Mouse (Mus musculus) embryonic facial prominence, embryonic 13.5 days (tissue): ENCODE data around the gene March2. TPM values are rescaled to one million over a fixed set of nuclear protein-coding genes. Genes with fewer than 3 reads are reported as not detected.

Source experiments
- ATAC-seq: fragments of 200-750 bp; cut with Nextera tagmentation; 2 replicates; pipeline ENCODE4 v1.8.0; 2017; ENCODE audit warnings: low read depth; ENCODE audit not compliant: insufficient number of reproducible peaks, insufficient read depth, low FRiP score, low TSS enrichment
- H3K27ac ChIP-seq: fragments of 300-500 bp; sonication (generic); 2 replicates; pipeline ENCODE4 v1.5.1; 2015; ENCODE audit warnings: moderate library complexity, mild to moderate bottlenecking, inconsistent platforms
- H3K27me3 ChIP-seq: fragments of 300-500 bp; sonication (generic); 2 replicates; pipeline ENCODE4 v1.6.1; 2015; ENCODE audit warnings: mild to moderate bottlenecking, inconsistent platforms
- H3K36me3 ChIP-seq: fragments of 300-500 bp; sonication (generic); 2 replicates; pipeline ENCODE4 v1.6.1; 2015; ENCODE audit warnings: mild to moderate bottlenecking, inconsistent platforms
- H3K4me1 ChIP-seq: fragments of 300-500 bp; sonication (generic); 2 replicates; pipeline ENCODE4 v1.6.1; 2015; ENCODE audit warnings: inconsistent platforms
- H3K4me2 ChIP-seq: fragments of 300-500 bp; sonication (generic); 2 replicates; pipeline ENCODE4 v1.6.1; 2015; ENCODE audit warnings: moderate library complexity, mild to moderate bottlenecking, inconsistent platforms
- H3K4me3 ChIP-seq: fragments of 300-500 bp; sonication (generic); 2 replicates; pipeline ENCODE4 v1.5.1; 2015; ENCODE audit warnings: mild to moderate bottlenecking, inconsistent platforms
- H3K9ac ChIP-seq: fragments of 300-500 bp; sonication (generic); 2 replicates; pipeline ENCODE4 v1.6.1; 2015; ENCODE audit warnings: mild to moderate bottlenecking, inconsistent platforms
- H3K9me3 ChIP-seq: fragments of 300-500 bp; sonication (generic); 2 replicates; pipeline ENCODE4 v1.6.1; 2016; ENCODE audit warnings: inconsistent platforms
- WGBS: fragments of 180-500 bp; shearing (Covaris S2); methylation state at CpG from one replicate; pipeline ENCODE4 v1.1.7; 2015; ENCODE audit warnings: mixed read lengths; 5-methylcytosine and 5-hydroxymethylcytosine counted together
- polyA plus RNA-seq: library from polyadenylated mRNA; unstranded; fragments of >200 nt; fragmentation: Nextera tagmentation; extraction: Ambion mirVana; gene quantifications from 2 replicates; pipeline ENCODE4 v1.2.1, GENCODE M21; 2015

The March2 gene
- 42.6 and 46.9 TPM in 2 replicates for polyA plus RNA-seq

DNA sequence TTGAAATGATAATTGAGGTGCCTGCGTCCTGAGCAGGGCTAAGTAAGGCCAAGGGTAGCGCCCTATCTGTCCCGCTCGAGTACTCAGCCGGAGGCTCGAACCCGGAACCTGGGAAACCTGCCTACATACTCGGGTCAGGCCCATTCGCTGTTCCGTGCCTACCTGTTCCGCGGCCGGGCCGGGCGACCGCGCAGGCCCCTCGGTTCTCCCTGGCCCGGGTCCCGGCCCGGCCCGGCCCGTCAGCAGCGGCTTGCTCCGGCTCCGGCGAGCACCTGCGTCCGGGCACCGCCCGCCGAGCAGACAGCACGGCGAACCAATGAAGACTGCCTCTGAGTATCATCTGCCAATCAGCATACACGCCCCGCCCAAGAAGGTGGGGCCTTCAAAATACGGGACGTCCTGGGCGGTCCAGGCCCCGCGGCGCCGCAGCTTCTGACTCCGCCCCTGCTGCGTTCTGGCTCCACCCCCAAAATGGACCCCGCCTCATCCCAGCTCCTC, at the start of gene March2:
Gene March2, minus strand, starts transcription at position 287 of the 498 bp plus-strand sequence.
- peak; percentile 99 for ATAC-seq
- Histone ChIP-seq H3K9me3 (no peaks in the 10 kb centered on the region), H3K4me1 (peaks cover 3% of the 10 kb centered on the region; the same call in 1 of the 2 replicates), H3K4me3 (peak within 1 kb of the TSS; percentile 85), H3K27me3 (no peaks in the 10 kb centered on the region), H3K36me3 (no peaks in the 10 kb centered on the region), H3K9ac (peak within 1 kb of the TSS; percentile 75), H3K4me2 (peak within 1 kb of the TSS; percentile 86), H3K27ac (no peak within 1 kb of the TSS)
- 1% methylated on average over 46 of the region's 46 CpGs for WGBS

DNA sequence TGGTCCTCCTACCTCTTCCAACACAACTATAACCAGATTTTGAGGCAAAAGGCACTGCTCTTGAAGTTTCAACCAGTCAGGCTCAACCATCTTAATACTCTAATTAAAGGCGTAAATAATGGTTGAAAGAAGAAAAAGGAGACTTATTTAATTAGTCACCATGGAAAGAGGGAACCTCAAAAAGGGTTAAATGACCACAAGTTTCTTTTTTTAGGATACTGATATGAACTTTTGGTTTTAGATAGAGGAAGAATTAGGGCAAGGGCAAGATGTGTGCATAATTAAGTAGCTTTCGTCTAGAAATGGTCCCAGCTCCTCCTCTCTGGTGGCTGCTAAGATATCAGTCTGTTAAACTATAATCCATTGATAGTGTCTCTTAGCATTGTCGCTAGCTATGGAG, 47.9 kb upstream of the March2 start:
- H3K36me3 ChIP-seq: no peaks in the 10 kb centered on the region
- 74% methylated on average over 3 of the region's 3 CpGs for WGBS
- no peaks in the 10 kb centered on the region for H3K27me3 ChIP-seq
- H3K4me3 ChIP-seq: no peak overlapping the region
- ATAC-seq: no peak
- no peaks in the 10 kb centered on the region for H3K9me3 ChIP-seq
- H3K27ac ChIP-seq: no peak overlapping the region
- H3K4me2 ChIP-seq: no peak overlapping the region
- H3K4me1 ChIP-seq: no peaks in the 10 kb centered on the region
- H3K9ac ChIP-seq: no peak overlapping the region

- WGBS: 3% methylated on average over 35 of the region's 35 CpGs
- H3K9ac ChIP-seq: peak within 1 kb of the TSS; percentile 97
- 0 out of 2 replicates have a peak, but pooled peaks cover 11% of the 10 kb centered on the region for H3K36me3 ChIP-seq
- H3K4me3 ChIP-seq: peak within 1 kb of the TSS; percentile 74
- peak; percentile 100 for ATAC-seq
- peak within 1 kb of the TSS; percentile 99 for H3K27ac ChIP-seq
- H3K9me3 ChIP-seq: no peaks in the 10 kb centered on the region
- H3K27me3 ChIP-seq: no peaks in the 10 kb centered on the region
- peaks cover 40% of the 10 kb centered on the region for H3K4me1 ChIP-seq
- H3K4me2 ChIP-seq: peak within 1 kb of the TSS; percentile 80
Measured at GRCm38 (mm10) chr17:33760255-33761165, 42.0 kb upstream of the March2 start, which contains the start of gene Rab11b. TSS of gene Rab11b (minus strand) at chr17:33760530.

DNA sequence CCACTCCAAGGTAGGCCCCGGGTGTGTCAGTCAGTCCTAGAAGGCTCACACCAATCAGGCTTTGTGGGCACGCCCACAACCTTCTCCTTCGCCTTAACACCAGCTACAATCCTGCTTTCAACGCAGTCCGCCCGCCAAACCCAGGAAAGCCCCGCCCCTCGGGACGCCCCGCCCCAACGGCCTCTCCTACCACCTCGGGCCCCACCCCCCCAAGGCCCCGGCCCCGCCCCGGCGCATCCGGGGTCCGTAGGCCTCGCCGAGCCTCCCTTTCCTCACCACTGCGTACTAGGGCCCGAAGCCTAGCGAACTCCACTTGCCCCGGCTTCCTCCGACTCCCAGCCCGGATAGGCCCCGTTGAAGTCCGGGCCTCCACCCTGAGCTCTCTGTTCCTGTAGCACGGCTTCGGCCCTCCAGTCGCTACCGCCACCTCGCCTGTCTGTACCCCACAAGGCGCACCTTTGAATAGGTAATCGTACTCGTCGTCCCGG, 41.3 kb upstream of the March2 start:
- Histone ChIP-seq H3K27me3 (no peaks in the 10 kb centered on the region), H3K36me3 (0 out of 2 replicates have a peak, but pooled peaks cover 11% of the 10 kb centered on the region), H3K9me3 (no peaks in the 10 kb centered on the region), H3K27ac (peak overlapping the region; percentile 99), H3K4me1 (peaks cover 45% of the 10 kb centered on the region), H3K9ac (peak overlapping the region; percentile 97), H3K4me3 (peak overlapping the region; percentile 74), H3K4me2 (peak overlapping the region; percentile 80)
- peak; percentile 85 for ATAC-seq
- under 1% methylated on average over 38 of the region's 38 CpGs for WGBS

GRCm38 (mm10) chr17:33757231-33757630, 38.8 kb upstream of the March2 start:
- H3K4me2 ChIP-seq: peak overlapping the region; percentile 80; the same call in 1 of the 2 replicates
- ATAC-seq: no peak
- no peak overlapping the region for H3K4me3 ChIP-seq
- H3K9me3 ChIP-seq: no peaks in the 10 kb centered on the region
- WGBS: 53% methylated on average over 4 of the region's 4 CpGs
- H3K27ac ChIP-seq: no peak overlapping the region
- H3K36me3 ChIP-seq: 0 out of 2 replicates have a peak, but pooled peaks cover 11% of the 10 kb centered on the region
- no peaks in the 10 kb centered on the region for H3K27me3 ChIP-seq
- H3K4me1 ChIP-seq: peaks cover 62% of the 10 kb centered on the region
- H3K9ac ChIP-seq: no peak overlapping the region

DNA sequence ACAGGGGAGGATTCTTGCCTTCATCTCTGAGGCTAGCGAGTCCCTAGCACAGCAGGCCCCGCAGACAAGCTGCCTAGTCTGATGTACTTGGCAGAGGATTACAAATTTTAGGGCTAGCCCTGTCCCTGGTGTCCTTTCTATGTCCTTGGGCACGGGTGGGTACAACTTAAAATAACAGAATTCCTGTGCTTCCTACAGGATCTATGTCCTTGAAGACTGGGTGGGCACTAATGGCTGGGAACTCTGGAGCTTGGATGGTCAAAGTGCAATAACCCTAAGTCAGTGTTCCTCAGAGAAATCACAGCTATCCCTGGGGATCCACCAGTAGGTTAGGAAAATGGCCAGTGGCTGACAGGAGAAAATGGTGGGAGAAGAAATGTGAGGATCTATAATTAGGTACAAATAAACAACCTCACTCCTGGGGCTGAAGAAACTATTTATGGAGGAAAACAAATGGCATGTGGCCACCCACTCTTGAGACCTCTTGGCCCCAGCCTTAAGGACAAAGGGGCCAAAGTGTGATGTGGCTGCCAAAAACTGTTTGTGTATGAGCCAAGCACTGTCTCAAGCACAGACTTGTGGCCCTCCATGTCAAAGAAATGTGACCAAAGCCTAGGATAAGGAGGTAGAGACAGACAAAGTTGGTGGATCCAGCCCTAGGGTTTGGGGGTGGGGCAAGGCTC, 37.8 kb upstream of the March2 start:
- peak overlapping the region; percentile 33; the same call in 1 of the 2 replicates for H3K9ac ChIP-seq
- 81% methylated on average over 3 of the region's 3 CpGs for WGBS

DNA sequence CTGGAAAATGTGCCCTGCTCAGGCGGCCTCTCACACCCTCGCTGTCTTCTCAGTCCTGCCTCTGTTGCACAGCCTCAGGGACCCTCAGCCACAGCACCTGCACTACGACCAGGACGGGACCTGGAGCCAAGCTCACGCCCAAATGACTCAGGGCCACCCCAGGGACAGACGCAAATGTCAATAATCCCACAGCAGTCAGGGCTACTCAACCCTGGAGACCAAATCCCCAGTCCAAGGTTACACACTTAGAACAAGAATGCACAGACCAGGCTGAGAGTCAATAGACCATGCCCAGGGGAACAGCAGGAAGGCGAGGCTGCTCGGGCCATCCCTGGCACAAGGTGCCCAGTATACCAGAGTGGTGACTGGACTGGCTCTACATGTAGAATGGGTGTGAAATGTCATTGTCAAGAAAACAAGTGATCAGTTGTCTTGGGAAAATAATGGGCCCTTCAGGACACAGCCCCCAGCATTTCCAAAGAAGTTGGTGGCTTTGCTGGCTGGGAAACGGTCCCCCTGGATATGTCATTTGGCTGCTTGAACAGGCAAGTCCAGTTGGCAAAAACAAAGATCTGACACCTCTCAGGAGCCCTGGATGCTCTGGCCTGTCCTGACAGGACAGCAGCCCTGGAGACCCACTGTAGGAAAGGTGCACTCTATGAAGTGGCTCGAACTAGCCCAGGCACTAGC, 37.1 kb upstream of the March2 start:
- WGBS: 89% methylated on average over 10 of the region's 10 CpGs
- peaks cover 62% of the 10 kb centered on the region for H3K4me1 ChIP-seq

More for the DNA sequence above, 37.8 kb upstream of the March2 start:
- Histone ChIP-seq H3K4me1 (peaks cover 62% of the 10 kb centered on the region), H3K36me3 (peaks cover 12% of the 10 kb centered on the region; the same call in 1 of the 2 replicates), H3K9me3 (no peaks in the 10 kb centered on the region), H3K27ac (no peak overlapping the region), H3K27me3 (no peaks in the 10 kb centered on the region), H3K4me3 (no peak overlapping the region), H3K4me2 (no peak overlapping the region)
- no peak for ATAC-seq

DNA sequence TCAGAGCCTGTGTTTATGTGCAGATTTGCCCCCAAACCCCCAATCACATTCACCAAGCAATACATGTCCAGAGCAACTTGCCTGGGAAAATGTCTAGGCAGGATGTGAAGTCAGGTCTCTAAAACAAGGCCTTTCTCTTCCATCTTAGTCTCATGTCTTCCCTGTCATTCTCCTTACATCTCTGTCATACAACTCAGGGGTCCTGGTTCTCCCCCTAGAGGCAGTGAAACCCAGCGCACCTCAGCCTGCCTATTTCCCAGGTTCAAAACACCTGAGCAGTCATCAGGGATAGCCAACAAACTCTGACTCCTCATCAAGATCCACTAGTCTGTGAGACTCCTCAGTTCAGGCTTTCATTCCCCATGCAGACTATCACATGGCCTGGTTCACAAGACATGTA, 36.2 kb upstream of the March2 start:
- H3K27me3 ChIP-seq: no peaks in the 10 kb centered on the region
- 54% methylated on average over 1 of the region's 1 CpGs for whole genome bisulfite sequencing
- H3K4me3 ChIP-seq: no peak overlapping the region
- H3K9ac ChIP-seq: no peak overlapping the region
- peaks cover 62% of the 10 kb centered on the region for H3K4me1 ChIP-seq
- no peak overlapping the region for H3K4me2 ChIP-seq
- peaks cover 28% of the 10 kb centered on the region for H3K36me3 ChIP-seq
- H3K27ac ChIP-seq: no peak overlapping the region
- no peak for ATAC-seq
- no peaks in the 10 kb centered on the region for H3K9me3 ChIP-seq

More for the DNA sequence above, 37.1 kb upstream of the March2 start:
- H3K9me3 ChIP-seq: no peaks in the 10 kb centered on the region
- no peak overlapping the region for H3K27ac ChIP-seq
- ATAC-seq: no peak
- H3K27me3 ChIP-seq: no peaks in the 10 kb centered on the region
- peak overlapping the region; percentile 33; the same call in 1 of the 2 replicates for H3K9ac ChIP-seq
- no peak overlapping the region for H3K4me2 ChIP-seq
- no peak overlapping the region for H3K4me3 ChIP-seq
- H3K36me3 ChIP-seq: peaks cover 19% of the 10 kb centered on the region

DNA sequence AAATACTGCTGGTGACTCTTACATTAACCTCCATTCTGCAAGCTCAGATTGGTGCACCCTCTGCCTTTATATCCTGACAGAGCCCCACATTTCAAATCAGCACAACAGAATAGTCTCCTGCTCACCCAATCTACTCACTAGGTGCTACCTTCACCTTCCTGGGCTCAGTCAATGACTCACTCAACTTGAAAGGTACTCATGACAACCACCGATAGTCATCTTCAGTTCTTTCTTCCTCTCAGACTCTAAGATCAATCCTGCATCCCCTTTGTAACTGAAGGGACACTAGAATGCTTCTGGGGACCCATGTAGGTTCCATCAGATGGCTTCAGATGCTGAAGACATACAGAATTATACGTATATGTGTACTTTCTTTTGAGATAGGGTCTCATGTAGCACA, 33.8 kb upstream of the March2 start:
- Histone ChIP-seq H3K4me2 (no peak overlapping the region), H3K36me3 (peaks cover 50% of the 10 kb centered on the region), H3K27me3 (no peaks in the 10 kb centered on the region), H3K9me3 (no peaks in the 10 kb centered on the region), H3K4me1 (peaks cover 39% of the 10 kb centered on the region), H3K9ac (0 out of 2 replicates have a peak overlapping the region, but pooled peaks have one; percentile 17), H3K27ac (no peak overlapping the region), H3K4me3 (no peak overlapping the region)
- WGBS: 94% methylated on average over 2 of the region's 2 CpGs
- no peak for ATAC-seq

DNA sequence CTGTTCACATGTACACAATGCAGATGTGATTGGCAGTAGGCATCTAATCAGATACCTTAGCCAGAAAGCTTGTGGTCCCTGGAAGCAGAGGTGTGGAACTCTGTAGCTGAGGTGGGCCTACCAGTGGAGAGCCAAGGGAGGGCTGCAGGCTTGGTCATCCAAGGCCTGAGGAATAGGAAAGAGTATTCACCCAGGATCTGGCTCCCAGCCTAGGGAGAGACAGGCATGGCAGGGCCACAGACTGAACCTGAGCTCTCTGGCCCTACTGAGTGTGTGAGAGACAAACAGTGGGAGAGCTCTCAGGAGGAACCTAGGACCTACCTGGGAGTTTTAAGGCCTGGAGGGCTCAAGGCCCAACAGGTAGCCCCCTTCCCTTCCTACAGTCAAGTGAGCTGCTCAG, 32.7 kb upstream of the March2 start:
- Histone ChIP-seq H3K4me3 (no peak overlapping the region), H3K4me2 (no peak overlapping the region), H3K27ac (no peak overlapping the region), H3K9me3 (no peaks in the 10 kb centered on the region), H3K27me3 (no peaks in the 10 kb centered on the region), H3K9ac (no peak overlapping the region), H3K4me1 (peaks cover 27% of the 10 kb centered on the region), H3K36me3 (peaks cover 49% of the 10 kb centered on the region)
- no peak for ATAC-seq

- no peaks in the 10 kb centered on the region for H3K9me3 ChIP-seq
- H3K4me1 ChIP-seq: peaks cover 13% of the 10 kb centered on the region
- H3K36me3 ChIP-seq: peaks cover 58% of the 10 kb centered on the region
- no peak overlapping the region for H3K9ac ChIP-seq
- WGBS: 91% methylated on average over 5 of the region's 5 CpGs
- H3K4me2 ChIP-seq: no peak overlapping the region
- H3K4me3 ChIP-seq: no peak overlapping the region
- no peak for ATAC-seq
- no peaks in the 10 kb centered on the region for H3K27me3 ChIP-seq
- H3K27ac ChIP-seq: no peak overlapping the region
Measured at GRCm38 (mm10) chr17:33749451-33749850, 31.0 kb upstream of the March2 start.
